Mouse (Mus musculus): ENCODE measurements around the gene Gnat2.

Gene Gnat2

GRCm38 (mm10) chr3:108121101-108121500 is 28.5 kb downstream of the Gnat2 start:
- DNase-seq = no peak

- no peak for DNase-seq
These were observed 30.7 kb downstream of the Gnat2 start for GRCm38 (mm10) chr3:108123242-108123641.

- DNase-seq = no peak
These were observed 31.5 kb downstream of the Gnat2 start for GRCm38 (mm10) chr3:108124131-108124530.

GRCm38 (mm10) chr3:108126327-108126726 is 33.7 kb downstream of the Gnat2 start:
- no peak for DNase-seq

- DNase-seq = no peak
These were observed 35.9 kb downstream of the Gnat2 start for GRCm38 (mm10) chr3:108128520-108128919.

- no peak for DNase-seq
These were observed 36.8 kb downstream of the Gnat2 start for GRCm38 (mm10) chr3:108129367-108129766.

- DNase-seq = no peak
These were observed 37.2 kb downstream of the Gnat2 start for GRCm38 (mm10) chr3:108129804-108130203.

GRCm38 (mm10) chr3:108131216-108131615 is 38.6 kb downstream of the Gnat2 start:
- peak; percentile 65 for DNase-seq

GRCm38 (mm10) chr3:108131821-108132220 is 39.2 kb downstream of the Gnat2 start:
- no peak for DNase-seq

- DNase-seq = no peak
These were observed 39.9 kb downstream of the Gnat2 start for GRCm38 (mm10) chr3:108132484-108132883.

- DNase-seq = no peak
These were observed 42.1 kb downstream of the Gnat2 start for GRCm38 (mm10) chr3:108134701-108135100.

GRCm38 (mm10) chr3:108139113-108139512 is 46.5 kb downstream of the Gnat2 start:
- DNase-seq = no peak

GRCm38 (mm10) chr3:108140786-108141185 is 48.2 kb downstream of the Gnat2 start:
- DNase-seq = no peak

GRCm38 (mm10) chr3:108145534-108146445 is 53.2 kb downstream of the Gnat2 start, which contains the start of gene Gnai3:
Gene Gnai3 (minus strand): TSS chr3:108146146.
- peak; percentile 94 for DNase-seq

GRCm38 (mm10) chr3:108146671-108147070 is 54.1 kb downstream of the Gnat2 start:
- DNase-seq = no peak

GRCm38 (mm10) chr3:108147386-108148235 is 55.0 kb downstream of the Gnat2 start:
- peak; percentile 92 for DNase-seq

All from kidney, postnatal 14 days (tissue).